Mouse (Mus musculus) heart, embryonic 15.5 days (tissue): ENCODE data around the gene 1810030O07Rik. TPM values are rescaled to one million over a fixed set of nuclear protein-coding genes. Genes with fewer than 3 reads are reported as not detected.
"Not testable (repeated sequence)": the region's sequence is repeated elsewhere in the genome, so short reads cannot be mapped to it uniquely, and the experiment has no call there.

Experiments
- ATAC-seq: fragments of 200-750 bp; cut with Nextera tagmentation; replicated peaks from 2 replicates; pipeline ENCODE4 v1.8.0; 2017; ENCODE audit warnings: low read depth, moderate TSS enrichment; ENCODE audit not compliant: insufficient number of reproducible peaks, insufficient read depth, low FRiP score
- H3K27ac ChIP-seq: fragments of 300-500 bp; sonication (generic); 2 replicates; pipeline ENCODE4 v1.5.1; 2015; ENCODE audit warnings: mild to moderate bottlenecking, inconsistent platforms
- H3K27me3 ChIP-seq: fragments of 300-500 bp; sonication (generic); 2 replicates; pipeline ENCODE4 v1.6.1; 2015; ENCODE audit warnings: inconsistent platforms
- H3K36me3 ChIP-seq: fragments of 300-500 bp; sonication (generic); 2 replicates; pipeline ENCODE4 v1.6.1; 2015; ENCODE audit warnings: mild to moderate bottlenecking, inconsistent platforms
- H3K4me1 ChIP-seq: fragments of 300-500 bp; sonication (generic); replicated peaks from 2 replicates; pipeline ENCODE4 v1.6.1; 2015; ENCODE audit warnings: inconsistent platforms
- H3K4me2 ChIP-seq: fragments of 300-500 bp; sonication (generic); 2 replicates; pipeline ENCODE4 v1.6.1; 2015; ENCODE audit warnings: inconsistent platforms, mild to moderate bottlenecking, moderate library complexity
- H3K4me3 ChIP-seq: fragments of 300-500 bp; sonication (generic); 2 replicates; pipeline ENCODE4 v1.5.1; 2015; ENCODE audit warnings: mild to moderate bottlenecking, inconsistent platforms
- H3K9ac ChIP-seq: fragments of 300-500 bp; sonication (generic); 2 replicates; pipeline ENCODE4 v1.6.1; 2015; ENCODE audit warnings: mild to moderate bottlenecking, inconsistent platforms
- H3K9me3 ChIP-seq: fragments of 300-500 bp; sonication (generic); replicated peaks from 2 replicates; pipeline ENCODE4 v1.6.1; 2016; ENCODE audit warnings: inconsistent platforms
- WGBS: fragments of 180-500 bp; shearing (Covaris S2); methylation state at CpG from one replicate; pipeline ENCODE4 v1.1.7; 2015; ENCODE audit warnings: mixed read lengths; 5-methylcytosine and 5-hydroxymethylcytosine counted together
- polyA plus RNA-seq: library from polyadenylated mRNA; unstranded; fragments of >200 nt; fragmentation: Nextera tagmentation; extraction: Ambion mirVana; gene quantifications from 2 replicates; pipeline ENCODE4 v1.2.1, GENCODE M21; 2015

The 1810030O07Rik gene
- polyA plus RNA-seq, 1 experiment from 2014 or later: 23.4 TPM

- not testable (repeated sequence) for ATAC-seq
- 74% methylated on average over 1 of the region's 1 CpGs for WGBS
Measured at GRCm38 (mm10) chrX:12612360-12612759, 61.1 kb downstream of the 1810030O07Rik start.

GRCm38 (mm10) chrX:12611211-12611610 lies 62.3 kb downstream of the 1810030O07Rik start:
- Histone ChIP-seq H3K27ac (no peak overlapping the region), H3K4me3 (no peak overlapping the region), H3K27me3 (no peaks in the 10 kb centered on the region), H3K9ac (no peak overlapping the region), H3K36me3 (no peaks in the 10 kb centered on the region), H3K4me2 (no peak overlapping the region), H3K9me3 (no peaks in the 10 kb centered on the region), H3K4me1 (no peaks in the 10 kb centered on the region)
- WGBS: 47% methylated on average over 2 of the region's 2 CpGs
- no peak for ATAC-seq

More at GRCm38 (mm10) chrX:12612360-12612759, 61.1 kb downstream of the 1810030O07Rik start:
- not testable (repeated sequence) for H3K36me3 ChIP-seq, H3K4me3 ChIP-seq, H3K27me3 ChIP-seq, H3K4me2 ChIP-seq, H3K27ac ChIP-seq, H3K9me3 ChIP-seq, H3K9ac ChIP-seq, H3K4me1 ChIP-seq

DNA sequence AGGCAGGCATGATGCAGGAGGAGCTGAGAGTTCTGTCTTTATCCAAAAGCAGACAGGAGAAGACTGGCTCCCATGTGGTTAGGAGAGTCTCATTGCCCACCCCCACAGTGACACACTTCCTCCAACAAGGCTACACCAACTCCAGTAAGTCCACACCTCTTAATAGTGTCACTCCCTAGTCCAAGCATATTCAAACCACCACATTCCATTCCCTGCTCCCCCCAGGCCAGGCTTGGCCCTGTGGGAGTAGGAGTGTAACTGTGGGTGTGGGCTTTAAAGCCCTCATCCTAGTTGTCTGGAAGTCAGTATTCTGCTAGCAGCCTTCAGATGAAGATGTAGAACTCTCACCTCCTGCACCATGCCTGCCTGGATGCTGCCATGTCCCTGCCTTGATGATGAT lies 62.9 kb downstream of the 1810030O07Rik start:
- ATAC-seq, H3K9ac ChIP-seq, H3K27me3 ChIP-seq, H3K9me3 ChIP-seq, H3K27ac ChIP-seq, H3K4me3 ChIP-seq, H3K4me2 ChIP-seq, H3K4me1 ChIP-seq, H3K36me3 ChIP-seq: not testable (repeated sequence)

Other genes with a start within 250 kb of the 1810030O07Rik start
- gene Atp6ap2, start 85.9 kb downstream of the 1810030O07Rik start, polyA plus RNA-seq: 50.5 and 58.6 TPM in 2 replicates
- 14.2 and 16.6 TPM in 2 replicates for gene Med14, start 88.4 kb upstream of the 1810030O07Rik start, polyA plus RNA-seq